Mouse (Mus musculus): Measurements from ENCODE around the gene Gab1.

The Gab1 gene

DNA sequence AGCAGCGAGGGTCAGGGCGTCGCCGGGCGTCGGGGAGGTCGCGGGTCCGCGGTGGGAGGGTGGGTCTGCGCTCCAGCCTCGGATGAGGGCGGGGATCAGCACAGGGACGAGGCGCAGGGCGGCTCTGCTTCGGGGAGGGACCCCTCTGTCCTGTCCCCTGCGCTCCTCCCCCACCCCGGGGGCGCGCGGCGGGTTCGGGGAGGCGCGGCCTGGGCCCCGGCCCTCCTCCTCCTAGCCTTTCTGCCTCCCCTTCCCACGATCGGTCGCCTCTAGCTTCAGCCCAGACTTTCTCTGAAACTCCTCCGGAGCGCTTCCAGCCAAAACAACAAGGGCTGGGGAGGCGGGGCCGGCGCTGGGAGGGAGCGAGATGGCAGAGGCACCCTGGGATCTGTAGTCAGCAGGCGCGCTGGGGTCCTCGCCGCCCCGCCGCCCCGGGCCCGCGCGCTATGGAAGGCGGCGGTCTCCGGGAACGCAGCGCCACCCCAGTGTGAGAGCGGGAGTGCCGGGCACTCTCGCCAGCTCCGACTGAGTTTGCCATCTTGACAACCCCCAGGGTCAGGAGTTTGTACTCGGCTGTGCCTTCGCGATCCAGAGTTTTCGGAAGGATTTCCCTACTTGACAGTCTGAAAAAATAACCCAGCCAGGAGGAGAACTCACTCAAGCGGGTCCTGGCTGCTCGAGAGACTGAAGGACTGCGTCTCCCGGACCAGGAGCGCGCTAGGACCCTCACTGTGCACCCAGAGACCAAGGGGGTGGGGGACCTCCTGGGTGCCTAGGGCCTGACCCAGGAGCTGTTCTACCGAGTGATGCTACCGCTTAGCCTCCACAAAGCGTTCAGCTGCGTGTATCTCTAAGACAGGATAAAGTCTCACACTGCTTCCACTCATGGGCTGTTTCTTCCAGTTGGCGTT is at the start of gene Gab1:
Gab1 (minus strand) TSS at position 324 of the 911 bp plus-strand sequence.
- DNase-seq (ENCODE audit: low spot score) = no peak

DNA sequence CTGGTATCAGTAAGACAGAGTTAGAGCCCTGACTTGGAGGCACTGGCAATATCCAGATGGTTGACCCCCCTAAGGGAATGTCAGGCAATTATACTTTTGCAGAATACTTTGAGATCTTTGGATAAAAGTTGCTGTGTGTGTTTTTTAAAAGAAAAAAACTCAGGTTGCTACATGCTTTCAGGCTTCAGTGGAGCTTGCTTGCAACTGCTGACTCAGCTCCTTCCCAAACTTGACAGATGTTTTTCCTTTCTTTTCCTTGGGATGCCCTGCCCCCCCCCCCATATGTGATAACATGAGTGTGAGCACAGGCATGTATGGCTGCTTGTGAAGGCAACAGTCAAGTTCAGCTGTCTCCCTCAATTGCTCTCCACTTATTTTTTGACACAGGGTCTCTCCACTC is 48.5 kb upstream of the Gab1 start:
- no peak for DNase-seq (ENCODE audit: low spot score)

DNA sequence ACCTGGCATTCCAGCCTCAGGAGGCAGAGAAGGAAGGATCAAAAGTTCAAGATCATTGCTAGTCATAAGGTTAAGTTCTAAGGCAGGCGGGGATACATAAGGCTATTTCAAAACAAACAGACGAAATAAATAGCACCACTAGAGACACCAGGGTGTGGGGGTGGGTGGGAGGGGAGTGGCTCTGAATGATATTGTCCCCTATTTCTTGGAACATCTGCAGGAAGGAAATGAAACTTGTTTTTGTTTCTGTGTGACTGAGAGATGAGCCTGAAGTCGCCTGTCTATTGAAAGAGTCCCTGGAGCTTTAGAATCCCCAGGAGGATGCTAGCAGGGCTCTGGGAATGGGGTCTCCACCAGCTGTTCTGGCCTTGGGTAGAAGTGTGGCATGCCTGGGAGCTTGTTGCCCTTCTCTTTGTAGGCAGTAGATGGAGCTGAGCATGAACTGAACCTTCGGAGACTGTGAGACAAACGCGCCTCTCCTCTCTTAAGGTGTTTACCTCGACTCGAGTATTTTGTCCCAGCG is 43.5 kb upstream of the Gab1 start:
- DNase-seq (ENCODE audit: low spot score) = no peak

DNA sequence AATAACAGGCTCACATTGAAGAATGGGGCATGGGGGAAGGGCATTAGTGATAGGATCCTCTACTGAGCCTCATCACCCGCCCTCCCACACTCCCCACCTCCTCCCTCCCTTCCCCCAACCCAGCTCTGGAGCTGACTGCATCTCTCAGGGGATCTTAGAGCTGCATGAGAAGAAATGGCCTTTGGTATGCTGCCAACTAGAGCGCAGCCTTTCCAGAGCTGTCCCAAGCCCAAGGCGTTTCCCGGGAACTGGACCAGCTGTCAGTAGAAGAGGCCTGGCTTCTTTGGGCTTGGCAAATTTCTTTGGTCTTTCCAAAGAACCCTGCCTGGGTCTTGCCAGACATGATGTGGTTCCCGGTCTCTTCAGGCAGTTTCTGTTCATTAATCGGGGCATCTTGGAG is 42.3 kb upstream of the Gab1 start:
- DNase-seq (ENCODE audit: low spot score) = no peak

DNA sequence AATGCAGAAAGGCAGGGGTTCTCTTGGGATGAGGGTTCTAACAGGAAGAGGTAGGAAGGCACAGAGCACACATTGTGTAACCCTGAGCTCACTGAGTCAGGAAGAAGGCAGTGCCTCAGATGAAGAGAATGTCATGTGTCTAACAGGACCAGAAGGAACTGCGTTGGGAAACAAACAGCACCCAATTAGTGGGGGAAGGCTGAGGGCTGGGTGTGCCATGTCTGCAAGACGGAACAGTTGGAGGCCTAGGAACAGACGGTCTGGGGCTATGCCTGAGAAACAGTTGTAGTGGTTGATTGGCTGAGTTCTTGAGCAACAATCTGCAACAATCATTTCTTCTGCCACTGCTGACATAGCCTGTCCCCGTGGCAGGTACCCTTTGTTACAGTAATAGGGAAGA is 38.8 kb upstream of the Gab1 start:
- no peak for DNase-seq (ENCODE audit: low spot score)

DNA sequence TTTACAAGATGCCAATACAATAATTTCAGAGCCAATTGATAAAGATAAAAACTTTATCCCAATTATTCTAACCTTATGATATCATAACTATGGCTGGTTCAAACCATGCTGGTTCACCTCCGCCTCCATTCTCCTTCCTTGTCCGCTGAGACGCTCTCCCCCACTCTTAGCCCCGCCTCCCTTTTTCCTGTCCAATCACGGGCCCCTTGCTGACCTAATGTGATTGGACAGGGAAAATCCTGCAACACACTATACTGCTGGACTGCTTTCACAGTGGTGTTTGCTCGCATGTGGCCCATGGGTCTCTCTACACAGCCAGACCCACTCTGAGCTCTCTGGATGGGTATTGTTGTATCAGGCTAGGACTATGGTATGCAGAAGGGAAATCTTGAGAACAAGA is 38.2 kb upstream of the Gab1 start:
- no peak for DNase-seq (ENCODE audit: low spot score)

DNA sequence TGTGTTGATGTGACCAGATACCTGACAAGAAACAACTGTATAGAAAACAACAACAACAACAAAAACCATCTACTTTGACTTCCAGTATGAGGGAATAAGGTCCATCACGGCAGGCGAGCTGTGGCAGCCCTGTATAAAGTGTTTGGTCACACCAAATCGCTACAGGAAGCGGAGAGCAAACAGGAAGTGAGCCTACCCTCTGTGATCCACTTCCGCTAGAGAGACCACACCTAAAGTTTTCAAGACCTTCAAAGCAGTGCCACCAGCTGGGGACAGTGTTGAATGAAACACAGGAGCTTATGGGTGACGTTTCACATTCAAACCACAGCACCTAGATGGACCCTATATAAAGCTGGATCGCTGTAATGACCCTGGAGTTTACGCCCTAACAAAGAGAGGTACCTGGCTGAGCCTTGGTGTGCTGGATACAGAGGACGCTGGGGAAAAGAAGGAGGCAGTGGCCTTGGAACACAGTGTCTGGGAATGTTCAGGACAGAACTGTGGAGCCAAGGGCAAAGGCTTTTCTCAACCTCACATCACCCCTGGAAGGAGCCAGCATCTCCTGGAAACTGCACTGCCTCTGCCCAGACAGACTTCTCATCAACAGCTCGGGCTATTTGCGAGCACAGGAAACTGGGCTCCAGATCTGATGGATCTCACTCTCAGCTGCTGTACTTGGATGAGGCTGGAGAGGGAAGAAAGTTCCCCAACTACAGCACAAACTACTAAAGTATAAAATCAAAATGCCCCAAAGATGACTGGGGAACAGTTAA is 36.3 kb upstream of the Gab1 start:
- DNase-seq (ENCODE audit: low spot score) = peak; percentile 52

DNA sequence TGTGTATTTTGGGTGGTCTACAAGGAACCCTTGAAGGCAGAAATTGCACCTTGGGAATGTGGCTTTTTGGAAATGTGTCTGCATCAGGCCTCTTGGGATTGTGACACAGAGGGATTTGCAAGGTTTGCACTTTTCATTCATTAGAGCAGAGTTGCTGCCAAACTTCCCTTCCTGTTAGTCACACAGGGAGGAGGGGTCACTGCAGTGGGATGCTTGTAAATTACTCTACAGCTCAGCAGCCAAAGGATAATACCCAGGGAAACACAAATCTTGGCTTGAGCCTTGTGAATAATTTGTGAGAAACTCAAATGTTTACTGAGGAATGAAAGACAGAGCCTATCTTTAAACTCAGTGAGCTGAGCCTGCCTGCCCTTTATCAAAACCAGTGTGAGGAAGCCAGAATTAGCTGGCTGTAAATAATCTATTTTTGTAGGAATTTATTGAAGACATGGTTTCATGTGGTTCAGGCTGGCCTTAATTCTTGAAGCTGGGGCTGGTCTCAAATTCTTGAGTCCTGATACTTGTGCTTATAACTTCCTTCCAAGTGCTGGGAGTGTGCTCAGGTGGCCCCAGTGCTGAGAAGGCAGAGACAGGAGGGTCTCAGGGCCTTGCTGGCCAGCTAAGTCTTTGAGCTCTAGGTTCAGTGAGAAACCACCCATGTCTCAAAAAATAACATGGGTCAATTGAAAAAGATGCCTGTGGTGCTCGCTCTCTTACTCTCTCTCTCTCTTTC is 32.9 kb upstream of the Gab1 start:
- no peak for DNase-seq (ENCODE audit: low spot score)

DNA sequence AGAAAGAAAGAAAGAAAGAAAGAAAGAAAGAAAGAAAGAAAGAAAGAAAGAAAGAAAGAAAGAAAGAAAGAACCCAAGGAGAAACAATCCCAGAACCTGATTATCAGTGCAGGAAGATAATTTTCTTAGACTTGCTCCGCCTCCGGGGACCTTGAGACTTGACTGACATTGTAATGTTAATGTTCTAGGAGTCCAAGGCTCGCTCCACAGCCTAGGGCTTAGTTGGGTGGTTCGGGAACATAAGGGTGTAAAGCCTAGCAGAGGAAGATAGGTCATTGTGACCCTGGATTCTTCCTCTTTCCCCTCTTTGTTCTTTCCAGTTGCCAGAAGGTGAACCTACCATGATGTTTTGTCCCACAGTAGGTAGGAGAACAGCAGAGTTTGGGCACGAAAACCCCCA is 31.1 kb upstream of the Gab1 start:
- DNase-seq (ENCODE audit: low spot score) = no peak

DNA sequence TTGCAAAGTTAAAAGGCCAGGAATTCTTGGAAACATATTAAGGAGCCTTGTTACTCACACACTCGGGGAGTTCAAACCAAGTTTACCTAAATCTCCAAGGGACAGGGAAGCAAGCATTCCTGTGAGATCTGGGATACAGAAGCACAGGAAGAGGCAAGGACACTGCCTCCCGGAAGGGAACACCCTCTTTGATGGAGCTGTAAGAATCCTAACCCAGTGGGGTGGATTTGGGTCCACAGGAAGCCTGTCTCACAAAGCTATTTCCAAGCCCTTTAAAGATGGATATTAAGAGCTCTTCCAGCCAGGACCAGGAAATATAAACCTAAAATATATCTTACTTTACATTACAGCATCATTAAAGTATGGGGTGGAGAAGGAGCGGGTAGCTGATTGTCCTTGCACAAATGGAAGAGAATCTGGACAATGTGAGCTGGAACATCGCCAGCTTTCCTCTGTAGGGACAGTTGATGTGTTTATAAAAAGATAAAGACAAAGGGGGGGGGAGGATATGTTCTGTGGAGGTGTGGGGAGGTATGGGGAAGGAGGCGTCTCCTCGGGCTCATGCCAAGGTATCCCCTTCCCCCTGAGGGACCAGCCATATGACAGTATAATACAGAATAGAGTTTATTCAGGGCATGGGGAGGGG is 28.1 kb upstream of the Gab1 start:
- DNase-seq (ENCODE audit: low spot score) = no peak

DNA sequence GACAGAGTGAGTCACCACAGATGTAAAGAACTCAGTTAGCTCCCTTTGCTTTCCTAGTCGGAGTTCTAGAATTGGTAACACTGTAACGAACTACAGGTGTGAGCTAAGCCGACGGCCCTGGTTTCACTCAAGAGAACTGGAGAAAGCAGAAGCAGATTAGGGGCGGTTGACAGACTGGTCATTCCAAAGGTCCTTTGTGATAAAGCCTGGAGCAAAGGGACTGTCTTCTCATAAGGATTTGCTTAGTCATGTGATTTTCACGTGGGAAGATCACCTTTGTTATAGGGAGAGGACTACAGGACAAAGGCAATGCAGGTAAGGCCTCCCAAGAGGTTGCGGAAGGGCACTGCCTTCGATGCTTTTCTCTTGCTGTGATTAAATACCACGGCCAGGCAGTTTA is 22.0 kb upstream of the Gab1 start:
- DNase-seq (ENCODE audit: low spot score) = no peak

DNA sequence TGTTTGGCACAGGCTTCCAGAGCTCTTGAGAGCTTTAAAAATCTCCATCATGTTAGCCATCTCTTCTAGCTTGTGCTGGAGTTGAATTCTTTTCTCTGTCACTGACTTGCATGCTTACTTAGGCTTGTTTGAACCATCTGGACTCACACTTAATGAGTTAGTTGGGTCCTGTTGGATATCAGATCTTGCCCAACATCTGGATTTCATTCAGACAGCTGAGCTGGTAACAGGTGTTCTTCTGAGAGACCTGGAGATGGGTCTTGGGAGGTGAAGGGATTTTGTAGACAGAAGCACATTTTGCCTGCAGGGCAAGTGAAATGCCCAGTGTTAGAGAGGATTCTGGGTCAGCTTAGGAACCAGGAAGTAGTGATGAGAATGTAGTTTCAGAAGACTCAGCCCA is 19.0 kb upstream of the Gab1 start:
- DNase-seq (ENCODE audit: low spot score) = no peak

DNA sequence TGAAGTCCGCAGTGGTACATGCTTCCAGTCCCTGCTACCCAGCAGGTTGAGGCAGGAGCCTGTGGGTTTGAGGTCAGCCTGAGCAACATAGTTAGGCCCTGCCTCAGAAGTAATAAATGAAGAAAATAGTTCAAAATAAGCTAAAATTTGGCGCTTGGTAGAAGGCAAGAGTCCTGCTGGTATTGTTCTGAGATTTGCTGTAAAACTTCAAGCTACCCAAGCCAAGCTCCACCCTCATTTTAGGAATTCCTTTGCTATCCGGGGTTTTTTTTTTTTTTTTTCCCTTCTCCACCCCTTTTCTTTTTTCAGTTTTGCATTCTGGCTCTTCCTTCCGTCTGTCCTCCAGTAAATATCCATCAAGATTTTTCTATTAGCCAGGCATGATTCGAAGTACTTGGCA is 15.7 kb upstream of the Gab1 start:
- no peak for DNase-seq (ENCODE audit: low spot score)

DNA sequence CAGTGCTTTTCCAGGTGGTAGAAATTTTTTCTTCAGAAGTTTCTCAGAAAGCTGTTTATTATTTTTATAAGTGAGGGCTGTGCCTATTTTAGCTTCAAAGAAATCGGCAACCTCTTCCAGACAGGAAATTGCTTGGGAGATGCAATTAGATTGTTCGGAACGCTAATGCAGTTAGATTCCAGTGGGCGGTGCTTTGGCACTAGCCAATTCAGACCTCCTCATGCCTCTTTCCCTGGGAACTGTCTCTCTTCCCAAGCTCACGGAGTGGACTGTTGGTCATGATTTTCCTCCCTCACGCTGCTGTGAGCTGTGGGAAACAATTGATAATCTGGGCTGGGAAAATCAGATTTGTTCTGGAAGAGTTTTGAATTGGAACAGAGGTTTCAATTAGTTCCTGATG is 15.1 kb upstream of the Gab1 start:
- DNase-seq (ENCODE audit: low spot score) = no peak

DNA sequence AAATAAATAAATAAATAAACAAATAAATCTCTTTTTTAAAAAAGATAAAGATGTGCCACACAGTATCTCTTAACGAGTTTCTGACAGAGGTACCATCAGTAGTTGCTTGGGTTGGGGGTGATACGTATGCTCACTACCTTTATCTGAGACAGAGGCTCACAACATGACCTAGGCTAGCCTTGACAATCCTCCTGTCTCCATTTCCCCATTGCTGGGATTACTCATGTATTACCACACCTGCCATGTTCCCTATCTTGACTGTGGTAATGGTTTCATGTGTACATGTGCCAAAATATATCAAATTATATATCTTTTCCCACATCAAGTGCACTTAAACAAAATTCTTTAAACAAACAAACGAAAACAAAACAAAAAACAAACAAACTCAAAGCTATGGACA is 14.2 kb upstream of the Gab1 start:
- DNase-seq (ENCODE audit: low spot score) = no peak

DNA sequence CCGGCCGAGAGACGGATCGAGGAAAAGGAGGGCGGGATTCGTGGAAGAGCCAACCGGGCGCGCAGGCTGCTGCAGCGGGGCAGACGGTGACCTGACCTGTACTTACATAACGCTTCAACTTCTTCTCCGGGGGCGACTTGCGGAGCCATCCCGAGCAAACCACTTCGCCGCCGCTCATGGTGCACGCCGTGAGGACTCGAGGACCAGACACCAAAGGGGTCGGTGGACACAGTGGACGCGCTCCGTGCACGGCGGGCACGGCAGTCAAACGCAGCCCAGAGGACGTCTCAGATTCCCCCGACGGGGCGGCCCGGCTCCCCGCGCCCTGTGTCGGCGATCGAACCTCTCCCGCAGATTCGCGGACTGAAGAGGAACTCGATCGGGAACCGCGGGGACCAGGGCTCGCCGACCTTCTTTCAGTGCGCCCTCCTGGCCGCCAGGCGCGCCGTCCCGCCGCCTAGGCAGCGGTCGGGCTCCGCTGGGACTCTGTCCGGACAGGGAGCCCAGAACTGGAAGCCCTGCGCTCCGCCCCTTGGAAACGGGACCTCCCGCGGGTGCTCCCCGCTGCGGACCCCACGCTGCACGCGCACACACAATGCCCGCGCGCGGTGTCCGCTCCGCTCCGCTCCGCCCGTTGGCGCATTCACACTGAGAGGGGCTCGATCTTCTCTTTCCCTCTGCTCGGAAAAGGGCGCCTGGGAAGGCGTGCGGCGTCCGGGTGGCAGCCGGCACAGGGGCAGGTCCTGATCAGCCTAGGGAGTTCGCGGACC is 708 bp downstream of the Gab1 start:
- no peak for DNase-seq (ENCODE audit: low spot score)

DNA sequence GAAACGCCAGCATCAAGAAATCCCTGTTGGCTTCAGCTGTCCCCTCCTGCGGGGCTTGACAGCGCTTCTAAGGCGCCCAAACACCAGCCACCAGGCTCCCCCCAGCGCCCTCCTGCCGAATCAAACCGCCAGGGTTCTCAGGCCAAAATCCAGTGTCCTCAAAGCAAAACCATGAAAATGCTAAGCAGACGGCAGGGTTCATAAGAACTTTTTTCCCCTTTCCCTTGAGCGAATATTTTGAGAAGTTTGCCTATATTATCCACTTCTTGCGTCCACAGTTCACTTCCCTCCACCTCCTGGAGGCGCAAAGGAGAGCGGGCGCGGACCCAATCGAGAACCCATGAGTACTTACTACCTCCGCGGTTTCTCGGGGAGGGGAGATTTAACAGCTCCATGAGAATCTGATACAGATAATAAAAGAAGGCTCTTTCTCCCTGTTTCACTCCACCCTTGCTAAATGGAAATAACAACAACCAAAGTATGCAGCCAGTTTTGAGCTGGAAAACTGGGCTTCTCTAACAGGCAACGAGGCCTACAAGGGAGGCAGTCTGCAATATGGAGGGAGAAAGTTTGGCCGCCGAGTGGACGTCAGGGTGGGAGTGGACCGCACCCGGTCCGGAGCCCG is 1.4 kb downstream of the Gab1 start:
- no peak for DNase-seq (ENCODE audit: low spot score)

DNA sequence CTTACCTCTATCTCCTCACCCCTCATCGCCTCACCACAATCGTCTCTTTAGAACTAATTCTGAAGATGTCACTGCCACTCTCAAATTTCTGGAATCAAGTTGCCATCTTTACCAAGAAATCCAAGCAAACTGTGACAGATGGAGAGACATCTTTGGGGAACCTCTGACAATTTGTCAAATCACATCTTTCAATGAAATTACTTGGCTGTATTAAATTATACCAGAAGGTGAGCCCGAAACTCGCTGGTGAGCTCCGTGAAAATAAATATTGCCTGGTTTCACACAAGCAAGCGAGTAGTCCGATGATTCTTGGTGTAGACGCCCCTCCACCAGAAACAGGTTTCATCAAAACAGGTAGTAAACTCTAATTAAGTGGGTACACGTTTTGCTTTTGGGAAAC is 2.2 kb downstream of the Gab1 start:
- DNase-seq (ENCODE audit: low spot score) = no peak

DNA sequence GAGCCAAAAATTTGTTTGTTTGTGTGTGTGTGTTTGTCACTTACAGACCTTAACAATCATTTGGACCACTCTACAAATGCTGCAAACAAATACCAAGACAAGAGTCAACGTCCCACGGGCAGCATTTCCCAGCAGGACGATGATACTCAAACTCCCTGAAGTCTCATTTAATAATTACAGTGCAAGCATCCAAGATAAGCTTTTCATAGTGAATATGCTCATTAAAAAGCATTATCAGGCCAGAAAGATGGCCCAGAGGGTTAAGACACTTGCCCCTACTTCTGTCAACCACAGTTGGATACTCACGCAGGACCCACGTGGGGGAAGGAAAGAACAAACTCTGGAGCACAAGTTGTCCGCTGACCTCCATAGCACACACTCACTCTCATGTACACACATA is 4.8 kb downstream of the Gab1 start:
- no peak for DNase-seq (ENCODE audit: low spot score)

DNA sequence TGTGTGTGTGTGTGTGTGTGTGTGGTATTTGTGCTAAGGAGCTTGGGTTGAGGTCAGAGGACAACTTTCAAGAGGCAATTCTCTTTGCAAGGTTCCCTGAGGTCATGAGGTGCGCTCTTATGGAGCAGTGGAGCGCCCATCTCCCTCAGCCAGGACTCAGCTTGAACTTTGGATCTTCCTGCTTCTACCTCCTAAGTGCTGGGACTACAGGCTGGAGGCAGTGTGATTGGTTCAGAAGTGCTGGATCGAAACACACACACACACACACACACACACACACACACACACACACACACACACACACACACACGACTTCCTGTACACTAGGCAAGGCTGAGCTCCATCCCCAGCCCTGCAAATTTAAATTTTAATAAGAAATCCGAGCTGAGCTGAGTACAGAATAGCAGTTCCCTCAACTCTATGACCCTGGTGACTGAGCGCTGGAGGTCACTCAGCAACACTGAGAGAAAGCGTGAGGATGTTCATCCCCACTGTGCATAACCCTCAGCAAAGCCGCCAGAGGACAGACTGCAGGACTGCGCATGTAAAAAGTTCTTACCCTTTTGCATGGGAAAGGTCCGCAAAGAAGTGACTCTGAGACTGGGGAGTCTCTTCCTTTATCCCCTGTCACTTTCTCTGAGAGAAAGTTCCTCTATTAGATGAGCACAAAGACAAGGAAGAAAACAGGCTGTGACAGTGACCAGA is 6.4 kb downstream of the Gab1 start:
- no peak for DNase-seq (ENCODE audit: low spot score)

Measured in T-cell, adult 2 months (primary cell).